Mouse (Mus musculus) lung, embryonic 14.5 days (tissue): Measurements from ENCODE around the gene Lrif1. TPM values are rescaled to one million over a fixed set of nuclear protein-coding genes. Genes with fewer than 3 reads are reported as not detected.
"Not testable (repeated sequence)": the region's sequence is repeated elsewhere in the genome, so short reads cannot be mapped to it uniquely, and the experiment has no call there.

ENCODE experiments used
- ATAC-seq: fragments of 200-750 bp; cut with Nextera tagmentation; 2 replicates; pipeline ENCODE4 v1.8.0; 2017; ENCODE audit warnings: mild to moderate bottlenecking, moderate TSS enrichment, moderate library complexity; ENCODE audit not compliant: insufficient read depth
- DNase-seq: peaks from one replicate; pipeline ENCODE4 v3.0.0-alpha.2; 2015
- H3K27ac ChIP-seq: fragments of 300-500 bp; sonication (generic); 2 replicates; pipeline ENCODE4 v1.5.1; 2014; ENCODE audit warnings: low read depth, mild to moderate bottlenecking, moderate library complexity
- H3K27me3 ChIP-seq: fragments of 300-500 bp; sonication (generic); 2 replicates; pipeline ENCODE4 v1.6.1; 2014; ENCODE audit warnings: low read length, control low read depth; ENCODE audit not compliant: insufficient read depth
- H3K36me3 ChIP-seq: fragments of 300-500 bp; sonication (generic); 2 replicates; pipeline ENCODE4 v1.6.1; 2014; ENCODE audit warnings: control low read depth; ENCODE audit not compliant: insufficient read depth
- H3K4me1 ChIP-seq: fragments of 300-500 bp; sonication (generic); 2 replicates; pipeline ENCODE4 v1.6.1; 2014; ENCODE audit warnings: antibody characterized with exemption, control low read depth; ENCODE audit not compliant: insufficient read depth
- H3K4me2 ChIP-seq: fragments of 300-500 bp; sonication (generic); 2 replicates; pipeline ENCODE4 v1.6.1; 2014; ENCODE audit warnings: mild to moderate bottlenecking
- H3K4me3 ChIP-seq: fragments of 300-500 bp; sonication (generic); 2 replicates; pipeline ENCODE4 v1.5.1; 2014; ENCODE audit warnings: low read depth, low read length
- H3K9ac ChIP-seq: fragments of 300-500 bp; sonication (generic); 2 replicates; pipeline ENCODE4 v1.6.1; 2014
- H3K9me3 ChIP-seq: fragments of 300-500 bp; sonication (generic); 2 replicates; pipeline ENCODE4 v1.6.1; 2016; ENCODE audit warnings: low read depth, low read length, control low read depth
- CTCF ChIP-seq: IDR thresholded peaks from 2 replicates; pipeline ENCODE4 v1.5.1; 2016; ENCODE audit warnings: antibody characterized with exemption, low read depth
- WGBS: fragments of 180-500 bp; shearing (Covaris S2); extraction: QIAGEN DNeasy Blood & Tissue Kit; methylation state at CpG from one replicate; pipeline ENCODE4 v1.1.7; 2014; 5-methylcytosine and 5-hydroxymethylcytosine counted together
- polyA plus RNA-seq: library from polyadenylated mRNA; unstranded; fragments of >200 nt; fragmentation: Nextera tagmentation; extraction: Ambion mirVana; gene quantifications from 2 replicates; pipeline ENCODE4 v1.2.1, GENCODE M21; 2014

Lrif1 gene
- polyA plus RNA-seq: 15.8 and 17.6 TPM in 2 replicates

DNA sequence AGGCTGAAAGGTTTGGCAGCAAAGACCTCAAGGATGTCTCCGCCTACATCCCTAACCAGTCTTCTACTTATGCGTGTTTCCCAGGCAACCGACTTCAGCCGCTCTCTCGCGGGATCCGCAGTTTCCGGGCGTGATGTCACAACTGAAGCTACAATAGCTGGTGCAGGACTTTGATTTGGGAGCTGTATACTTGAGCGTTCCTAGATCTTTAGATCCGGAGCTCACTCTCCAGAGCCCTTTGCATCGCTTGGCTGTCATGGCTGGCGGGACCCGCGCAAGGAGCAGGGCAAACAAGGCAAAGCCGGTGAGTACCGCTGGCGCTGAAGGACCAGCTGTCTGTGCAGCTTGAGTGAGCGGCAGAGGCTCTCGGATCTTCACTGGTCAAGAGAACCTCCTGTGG is at the start of gene Lrif1:
Lrif1 (plus strand) TSS at position 158 of the 400 bp plus-strand sequence.
- Histone ChIP-seq H3K27ac (peak within 1 kb of the TSS; percentile 67; the same call in 1 of the 2 replicates), H3K4me2 (peak within 1 kb of the TSS; percentile 64), H3K4me3 (peak within 1 kb of the TSS; percentile 51), H3K4me1 (no peaks in the 10 kb centered on the region), H3K27me3 (no peaks in the 10 kb centered on the region), H3K9ac (peak within 1 kb of the TSS; percentile 65), H3K9me3 (no peaks in the 10 kb centered on the region), H3K36me3 (no peaks in the 10 kb centered on the region)
- TF ChIP-seq CTCF: no peak
- WGBS: under 1% methylated on average over 20 of the region's 20 CpGs
- DNase-seq (peak; percentile 92), ATAC-seq (peak; percentile 99)

DNA sequence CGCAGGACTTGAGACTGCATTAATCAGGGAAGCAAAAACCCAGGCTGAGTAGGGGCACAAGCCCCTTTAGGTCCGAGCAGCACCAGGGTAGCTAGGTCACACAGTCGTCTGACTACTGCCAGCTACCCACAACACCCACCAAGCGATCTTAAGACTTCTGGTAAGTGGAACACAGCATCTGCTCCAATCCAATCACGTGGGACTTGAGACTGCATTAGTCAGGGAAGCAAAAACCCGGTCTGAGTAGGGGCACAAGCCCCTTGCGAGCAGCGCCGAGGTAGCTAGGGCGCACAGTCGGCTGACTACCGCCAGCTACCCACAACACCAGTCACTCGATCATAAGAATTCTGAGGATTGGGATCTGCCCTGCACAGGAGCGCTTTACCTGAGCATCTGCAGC is 12.0 kb upstream of the Lrif1 start:
- not testable (repeated sequence) for H3K9me3 ChIP-seq, H3K36me3 ChIP-seq, H3K4me3 ChIP-seq, H3K27ac ChIP-seq, H3K9ac ChIP-seq, H3K27me3 ChIP-seq, ATAC-seq, H3K4me2 ChIP-seq, DNase-seq, H3K4me1 ChIP-seq
- 69% methylated on average over 14 of the region's 14 CpGs for WGBS

- Histone ChIP-seq H3K9ac (peak overlapping the region; percentile 65), H3K36me3 (no peaks in the 10 kb centered on the region), H3K4me1 (no peaks in the 10 kb centered on the region), H3K27me3 (no peaks in the 10 kb centered on the region), H3K9me3 (no peaks in the 10 kb centered on the region; the same call in 1 of the 2 replicates), H3K27ac (no peak overlapping the region), H3K4me2 (peak overlapping the region; percentile 64), H3K4me3 (peak overlapping the region; percentile 51)
- no peak for ATAC-seq
- 31% methylated on average over 1 of the region's 1 CpGs for WGBS
- TF ChIP-seq CTCF: no peak
- no peak for DNase-seq
These were observed 594 bp downstream of the Lrif1 start for GRCm38 (mm10) chr3:106685381-106685780.

DNA sequence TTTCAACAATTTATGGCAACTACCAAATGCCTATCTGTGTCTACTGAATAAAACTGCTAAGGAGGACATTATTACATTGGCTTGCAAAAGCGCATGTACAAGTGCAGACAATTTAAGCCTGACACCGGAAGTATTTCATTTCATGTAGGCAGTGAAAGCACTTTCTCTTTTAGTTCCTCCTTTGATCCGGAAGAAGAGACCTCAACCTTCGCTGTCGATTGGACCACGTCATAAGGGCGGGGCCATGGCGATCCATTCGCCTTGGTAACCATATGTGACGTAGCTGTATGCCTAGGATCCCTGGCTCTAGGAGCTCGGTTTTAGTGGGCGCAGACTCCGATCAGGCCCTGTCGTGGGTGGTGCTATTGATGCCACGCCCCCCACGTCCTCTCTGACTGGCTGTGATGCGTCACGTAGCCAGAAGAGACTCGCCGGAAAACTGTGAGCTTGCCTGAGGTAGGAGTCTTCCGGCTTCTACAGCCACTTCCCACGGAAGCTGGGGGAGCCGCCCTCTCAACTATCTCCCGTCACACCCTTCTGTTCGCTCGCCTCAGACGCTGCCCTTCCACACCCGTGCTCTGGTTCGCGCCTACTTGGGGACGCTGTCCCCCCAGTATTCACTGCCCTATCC is 36.7 kb downstream of the Lrif1 start:
- Histone ChIP-seq H3K27me3 (no peaks in the 10 kb centered on the region), H3K4me1 (no peaks in the 10 kb centered on the region), H3K9ac (peak overlapping the region; percentile 41), H3K9me3 (no peaks in the 10 kb centered on the region), H3K27ac (peak overlapping the region; percentile 97), H3K4me2 (peak overlapping the region; percentile 68), H3K4me3 (peak overlapping the region; percentile 50), H3K36me3 (no peaks in the 10 kb centered on the region)
- TF ChIP-seq CTCF: no peak
- WGBS: 1% methylated on average over 31 of the region's 31 CpGs
- DNase-seq: peak; percentile 98
- ATAC-seq: peak; percentile 99

DNA sequence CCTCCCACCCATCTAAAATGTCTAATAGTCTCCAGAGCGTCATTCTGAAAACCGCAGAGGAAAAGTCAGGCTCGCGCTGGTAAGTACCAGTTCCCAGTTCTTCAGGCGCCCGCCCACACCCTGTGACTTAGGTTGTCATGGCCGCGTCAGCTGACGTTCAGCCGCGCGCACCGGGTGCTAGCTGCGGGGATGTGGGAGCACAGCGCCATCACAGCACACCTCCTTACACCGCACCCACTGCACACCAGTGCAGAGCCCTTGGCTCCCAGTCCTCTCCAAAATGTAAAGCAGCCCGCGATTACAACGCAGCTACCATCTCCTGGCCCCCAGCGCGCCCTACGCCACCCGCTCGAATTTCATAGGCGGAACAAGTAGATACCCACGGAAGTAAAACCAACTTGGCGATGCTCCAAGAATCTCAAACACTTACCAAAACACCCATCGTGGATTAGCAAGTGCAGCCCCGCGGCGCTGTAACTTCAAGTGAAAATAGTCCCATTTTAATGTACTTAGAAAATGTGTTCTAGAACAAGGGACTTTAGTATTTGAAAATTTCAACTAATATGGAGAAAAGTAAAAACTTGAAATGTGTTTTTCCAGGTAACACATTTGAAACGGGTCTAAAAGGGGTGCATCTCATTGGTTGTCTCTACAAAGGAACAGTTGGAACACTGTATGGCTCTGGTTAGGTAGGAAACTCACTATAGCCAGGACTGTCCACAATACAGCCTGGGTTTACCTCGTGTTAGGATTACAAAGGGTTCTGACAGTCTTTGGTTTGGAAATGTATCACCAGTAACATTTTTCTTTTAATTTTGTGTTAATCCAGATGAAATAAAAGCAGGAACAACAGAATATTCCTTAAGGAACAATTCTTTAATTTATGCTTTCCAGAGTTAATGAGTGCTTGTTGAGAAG is 37.5 kb downstream of the Lrif1 start:
- WGBS: 1% methylated on average over 33 of the region's 33 CpGs

GRCm38 (mm10) chr3:106755898-106756297 is 71.1 kb downstream of the Lrif1 start:
- H3K4me1 ChIP-seq: no peaks in the 10 kb centered on the region
- no peak overlapping the region for H3K4me3 ChIP-seq
- ATAC-seq: no peak
- no peak overlapping the region for H3K4me2 ChIP-seq
- no peaks in the 10 kb centered on the region for H3K9me3 ChIP-seq
- H3K36me3 ChIP-seq: no peaks in the 10 kb centered on the region
- no peak overlapping the region for H3K9ac ChIP-seq
- no peaks in the 10 kb centered on the region for H3K27me3 ChIP-seq
- TF ChIP-seq CTCF: no peak
- DNase-seq: no peak
- H3K27ac ChIP-seq: no peak overlapping the region
- WGBS: 40% methylated on average over 1 of the region's 1 CpGs

More for the DNA sequence above, 37.5 kb downstream of the Lrif1 start:
- ATAC-seq: peak; percentile 94
- Histone ChIP-seq H3K9ac (peak overlapping the region; percentile 41), H3K9me3 (no peaks in the 10 kb centered on the region), H3K4me1 (no peaks in the 10 kb centered on the region), H3K27me3 (no peaks in the 10 kb centered on the region), H3K27ac (peak overlapping the region; percentile 97), H3K4me2 (peak overlapping the region; percentile 68), H3K36me3 (no peaks in the 10 kb centered on the region), H3K4me3 (peak overlapping the region; percentile 50)
- peak; percentile 90 for DNase-seq
- TF ChIP-seq CTCF: peak; percentile 27; the same call in 1 of the 2 replicates

DNA sequence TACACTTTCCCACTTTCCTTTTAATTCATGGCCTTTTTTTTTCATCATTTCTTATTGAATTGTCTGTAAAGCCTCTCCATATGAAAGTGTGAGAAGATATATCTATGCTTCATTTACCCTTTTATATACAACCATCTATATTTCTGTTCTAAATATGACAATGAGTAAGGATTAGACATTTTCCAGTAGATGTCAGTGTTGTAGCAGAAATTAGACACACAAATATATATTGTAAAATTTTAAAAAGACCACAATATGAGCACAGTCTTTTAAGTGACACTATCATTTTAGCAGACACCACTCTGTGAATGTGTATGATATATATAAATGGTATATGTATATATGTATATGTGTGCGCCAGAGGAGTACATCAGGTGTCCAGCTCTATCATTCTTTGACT is 87.0 kb downstream of the Lrif1 start:
- H3K9me3 ChIP-seq: no peaks in the 10 kb centered on the region; the same call in 1 of the 2 replicates
- DNase-seq (no peak), ATAC-seq (no peak)
- H3K9ac ChIP-seq: no peak overlapping the region
- no peaks in the 10 kb centered on the region for H3K36me3 ChIP-seq
- no peak overlapping the region for H3K27ac ChIP-seq
- WGBS: 66% methylated on average over 1 of the region's 1 CpGs
- H3K4me1 ChIP-seq: no peaks in the 10 kb centered on the region
- no peak overlapping the region for H3K4me3 ChIP-seq
- no peak for TF ChIP-seq CTCF
- H3K4me2 ChIP-seq: no peak overlapping the region
- no peaks in the 10 kb centered on the region for H3K27me3 ChIP-seq
